Mouse (Mus musculus) cerebellum, postnatal 36 days (tissue): ENCODE results near the gene Cactin.

Source experiments
- DNase-seq, 2 experiments: peaks; one replicate each; pipeline ENCODE4 v3.0.0; 2021 to 2022; ENCODE audit warnings: mixed read lengths in 2 of 2

Gene Cactin

DNA sequence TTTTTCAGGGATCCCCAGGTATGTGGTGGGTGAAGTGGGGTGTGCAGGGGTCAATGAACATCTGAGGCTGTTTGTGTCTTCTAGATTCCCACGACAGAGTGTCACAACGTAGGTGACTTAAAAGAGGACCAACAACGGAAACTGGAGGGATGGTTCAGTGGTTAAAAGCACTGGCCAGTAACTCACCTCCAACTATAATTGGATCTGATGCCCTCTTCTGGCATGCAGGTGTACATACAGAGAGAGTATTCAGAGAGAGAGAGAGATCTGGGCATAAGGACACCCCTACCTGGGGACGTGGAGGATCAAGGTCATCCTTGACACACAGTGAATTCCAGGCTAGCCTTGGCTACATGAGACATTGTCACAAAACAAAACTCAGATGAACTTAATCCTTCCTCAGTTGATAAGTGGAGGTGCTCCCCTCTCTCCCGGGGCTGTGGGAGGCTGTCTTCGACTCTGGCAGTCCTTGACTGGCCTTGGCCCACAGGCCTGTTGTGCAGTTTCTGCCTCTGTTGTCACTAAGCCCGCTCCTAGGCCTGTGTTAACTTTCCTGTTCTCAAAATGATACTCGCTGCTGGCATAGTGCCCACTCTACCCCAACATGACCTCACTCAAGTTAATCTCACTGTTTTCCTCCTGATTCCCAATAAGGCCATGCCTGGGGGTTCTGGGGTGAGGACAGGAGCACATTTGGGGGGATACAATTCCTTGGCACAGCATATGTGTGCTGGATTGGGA, 23.7 kb downstream of the Cactin start:
- no peak for DNase-seq

- no peak for DNase-seq
These were observed 24.2 kb downstream of the Cactin start for GRCm38 (mm10) chr10:81345162-81345534.

DNA sequence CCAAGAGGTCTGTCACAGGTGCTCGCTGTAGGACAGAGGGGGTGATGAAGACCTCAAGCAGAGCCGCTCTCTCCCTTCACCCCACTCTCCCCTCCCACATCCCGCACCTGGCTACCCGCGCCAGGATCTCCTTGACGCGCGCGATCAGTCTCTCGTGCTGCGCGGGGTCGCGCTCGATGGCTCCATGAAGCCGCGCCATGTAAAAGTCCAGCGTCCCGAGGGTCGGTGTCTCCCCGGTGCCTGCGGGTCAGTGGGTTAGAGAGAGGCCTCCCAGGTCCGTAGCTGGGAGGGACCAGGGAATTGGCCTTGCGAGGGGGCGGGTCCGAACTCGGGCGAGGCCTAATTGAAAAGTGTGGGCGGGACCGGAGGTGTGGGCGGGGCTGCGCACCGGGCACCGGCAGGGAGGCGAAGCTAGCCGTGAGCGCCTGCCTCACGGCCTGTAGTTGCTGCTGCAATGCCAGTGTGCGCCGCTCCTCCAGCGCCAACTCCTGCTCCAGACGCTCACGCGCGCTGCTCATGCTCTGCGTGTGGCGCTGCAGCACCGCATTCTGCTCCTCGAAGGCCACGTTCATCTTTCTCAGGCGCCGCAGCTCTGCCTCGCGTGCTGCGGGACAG, 25.7 kb downstream of the Cactin start:
- DNase-seq = no peak

DNA sequence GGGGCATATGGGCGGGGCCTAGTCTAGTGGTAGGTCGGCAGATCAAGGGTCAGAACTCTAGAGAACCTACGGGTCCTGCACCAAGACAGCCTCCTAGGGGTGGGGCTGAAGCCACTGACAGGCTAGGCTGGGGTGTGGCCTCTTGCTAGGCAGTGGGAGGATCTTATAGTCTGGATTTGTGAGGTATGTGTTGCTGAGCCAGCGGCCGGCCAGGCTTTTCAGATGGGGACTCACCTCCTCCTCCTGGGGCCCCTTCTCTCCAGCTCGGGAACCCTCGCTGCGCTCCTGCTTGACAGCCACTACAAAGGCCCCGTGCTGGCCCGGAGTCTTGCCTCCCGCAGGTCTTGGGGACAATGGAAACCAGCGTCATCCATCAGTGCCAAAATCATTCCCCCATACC, 28.2 kb downstream of the Cactin start:
- DNase-seq = no peak

- DNase-seq = no peak
These were observed 29.1 kb downstream of the Cactin start for GRCm38 (mm10) chr10:81349961-81350350.

DNA sequence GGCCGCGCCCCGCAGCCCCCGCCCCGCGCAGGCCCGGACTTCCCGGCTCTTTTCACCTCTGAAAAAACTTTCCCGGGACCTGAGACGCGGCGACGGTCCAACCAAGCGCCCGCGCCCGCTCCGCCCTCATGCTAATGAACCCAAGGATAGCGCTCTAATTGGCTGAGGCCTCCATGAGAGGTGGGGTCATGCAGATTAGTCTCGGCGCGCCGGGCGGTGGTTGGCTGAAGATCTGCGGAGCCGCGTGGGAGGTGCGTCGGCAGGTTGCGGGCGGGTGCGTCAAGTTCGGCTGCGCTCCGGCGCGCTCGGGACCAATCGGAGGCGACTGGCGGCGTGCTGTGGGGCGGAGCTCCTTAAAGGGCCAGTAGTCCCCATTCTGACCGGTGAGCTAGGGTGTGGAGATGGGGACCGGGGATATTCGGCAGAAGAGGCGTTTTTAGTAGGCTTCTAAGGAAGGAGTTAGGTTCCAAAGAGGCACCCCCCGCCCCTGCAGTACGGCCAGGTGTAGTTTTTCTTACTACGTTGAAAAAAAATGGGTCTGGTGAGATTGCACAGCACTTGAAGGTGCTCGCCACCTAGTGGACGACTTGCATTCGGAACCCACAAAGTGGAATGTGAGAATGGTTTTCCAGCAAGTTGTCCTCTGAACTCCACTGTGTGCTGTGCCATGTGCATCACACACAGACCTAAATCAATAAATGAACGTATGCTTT, 29.6 kb downstream of the Cactin start, which contains the start of gene Hmg20b:
Gene Hmg20b, minus strand, starts transcription at position 130 of the 713 bp plus-strand sequence.
- peak; percentile 99 to 100 for DNase-seq

GRCm38 (mm10) chr10:81351678-81352291, 30.9 kb downstream of the Cactin start:
- DNase-seq = no peak

DNA sequence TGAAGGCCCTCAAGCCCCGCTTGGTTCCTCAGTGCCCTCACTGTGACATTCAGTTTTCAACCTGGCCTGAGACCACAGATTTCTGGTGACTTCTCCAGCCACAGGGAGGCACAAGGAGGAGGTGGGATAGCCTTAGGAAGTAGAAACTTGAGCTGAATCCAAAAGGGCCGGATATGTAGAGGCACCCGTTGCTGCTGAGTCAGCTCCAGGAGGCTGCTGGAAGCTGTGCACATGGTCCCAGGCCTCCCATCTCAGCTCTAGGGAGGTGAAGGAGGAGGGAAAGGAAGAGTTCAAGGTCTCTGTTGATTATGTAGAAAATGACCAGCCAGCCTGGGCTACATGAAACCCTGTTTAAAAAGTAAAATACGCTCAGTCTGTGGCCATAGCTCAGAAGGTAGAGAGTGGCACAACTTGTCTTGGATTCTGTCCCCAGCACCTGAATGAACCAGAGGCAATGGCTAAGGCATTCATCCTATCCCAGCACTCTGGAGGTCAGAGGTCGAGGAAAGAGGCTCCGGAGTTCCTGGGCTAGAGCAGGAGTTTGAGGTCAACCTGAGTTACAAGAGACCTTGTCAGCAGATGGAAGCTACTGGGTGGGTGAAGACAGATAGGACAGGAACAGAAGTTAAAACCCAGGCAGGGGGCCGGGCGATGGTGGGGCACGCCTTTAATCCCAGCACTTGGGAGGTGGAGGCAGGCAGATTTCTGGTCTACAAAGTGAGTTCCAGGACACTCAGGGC, 34.0 kb downstream of the Cactin start:
- no peak for DNase-seq

DNA sequence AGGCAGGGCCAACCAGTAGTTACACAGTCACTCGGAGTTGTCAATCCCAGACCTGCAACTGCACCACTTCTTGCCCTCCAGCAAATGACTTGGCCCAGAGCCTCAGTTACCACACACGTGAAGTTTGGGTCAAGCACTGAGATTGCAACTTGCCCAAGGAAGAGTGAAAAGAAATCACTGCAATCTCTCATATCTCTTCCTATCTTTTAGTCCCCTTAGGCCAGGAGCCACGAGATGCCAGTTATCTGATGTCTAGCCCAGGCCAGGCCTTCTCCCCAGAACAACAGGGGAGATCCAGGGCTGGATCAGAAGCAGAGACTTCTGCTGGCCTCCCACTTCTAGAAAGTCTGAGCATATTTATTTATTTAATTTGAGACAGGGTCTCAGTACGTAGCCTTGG, 34.6 kb downstream of the Cactin start:
- DNase-seq = no peak

DNA sequence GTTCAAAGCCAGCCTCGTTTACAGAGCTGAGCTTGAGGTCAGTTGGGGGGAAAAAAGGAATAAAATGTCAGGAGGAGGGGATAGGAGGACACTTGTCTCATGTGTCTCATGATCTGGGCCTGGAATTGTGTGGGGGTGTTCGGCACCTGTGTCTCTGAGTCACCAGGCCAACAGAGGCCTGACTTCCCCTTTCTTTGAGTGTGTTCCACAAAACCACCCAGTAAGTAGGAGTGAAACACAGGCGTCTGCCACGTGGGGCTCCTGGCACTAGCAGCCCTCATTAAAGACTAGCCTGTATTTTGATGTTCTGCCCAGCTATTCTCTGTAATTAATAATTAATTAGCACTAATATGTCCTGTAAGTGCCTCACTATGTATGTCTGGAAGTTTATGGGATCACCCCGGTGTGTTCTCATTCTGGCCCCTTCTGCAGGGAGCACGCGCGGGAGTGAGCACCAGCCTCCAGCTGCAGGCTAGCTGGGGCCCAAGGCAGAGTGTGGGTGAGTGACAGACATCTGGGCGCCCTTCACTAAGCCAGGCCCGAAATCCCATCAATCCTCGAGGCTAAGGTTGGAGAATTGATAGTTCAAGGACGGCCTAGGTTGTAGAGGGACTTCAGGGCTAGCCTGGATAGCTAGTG, 35.6 kb downstream of the Cactin start:
- DNase-seq = no peak

GRCm38 (mm10) chr10:81356991-81357844, 36.3 kb downstream of the Cactin start, which contains the start of gene Mfsd12:
TSS of gene Mfsd12 (plus strand) at chr10:81357491.
- DNase-seq = peak; percentile 91 to 93

DNA sequence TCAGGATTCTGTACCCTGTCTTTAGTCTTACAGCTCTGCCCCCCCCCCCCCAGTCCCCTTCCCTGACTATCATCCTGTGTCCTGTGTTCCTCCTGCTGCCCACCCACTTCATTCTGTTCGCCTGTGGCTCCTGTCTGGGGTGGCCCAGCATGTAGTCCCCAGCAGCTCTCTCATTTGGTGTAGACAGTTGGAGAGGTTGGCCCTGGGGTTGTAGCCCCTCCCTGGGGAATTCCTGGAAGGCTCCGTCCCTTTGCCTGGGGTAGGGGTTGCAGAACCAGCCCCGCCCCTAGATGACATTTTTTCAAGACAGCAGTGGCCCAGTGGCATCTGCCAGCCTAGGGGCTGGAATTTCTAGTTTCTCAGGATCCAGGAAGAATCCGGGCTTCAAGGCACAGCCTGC, 37.3 kb downstream of the Cactin start:
- no peak for DNase-seq

- no peak for DNase-seq
These were observed 37.9 kb downstream of the Cactin start for GRCm38 (mm10) chr10:81358841-81359240.

GRCm38 (mm10) chr10:81360721-81361120, 39.8 kb downstream of the Cactin start:
- DNase-seq = no peak

DNA sequence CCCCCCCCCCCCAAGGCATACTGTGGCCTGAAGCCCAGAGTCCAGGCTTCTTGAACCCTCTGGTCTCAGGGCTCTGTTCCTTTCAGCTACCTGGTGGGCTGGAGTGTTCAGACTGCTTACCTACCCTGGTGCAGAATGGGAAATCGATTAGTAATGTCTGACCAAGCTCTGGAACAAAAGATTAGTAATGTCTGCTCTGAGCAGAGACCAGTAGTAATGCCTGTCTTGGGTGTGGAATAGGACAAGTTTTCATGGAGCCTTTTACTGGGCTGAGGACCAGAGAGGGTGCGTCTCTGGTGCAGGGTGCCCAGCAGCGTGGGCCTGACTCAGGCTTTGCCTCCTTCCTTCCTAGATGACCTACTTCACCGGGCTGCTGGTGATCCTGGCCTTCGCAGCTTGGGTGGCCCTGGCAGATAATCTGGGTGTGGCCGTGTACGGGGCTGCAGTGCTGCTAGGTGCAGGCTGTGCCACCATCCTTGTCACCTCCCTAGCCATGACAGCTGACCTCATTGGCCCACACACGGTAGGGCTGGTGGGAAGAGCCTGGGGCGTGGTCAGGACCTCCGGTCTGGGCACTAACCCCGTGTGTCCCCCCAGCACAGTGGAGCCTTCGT, 41.5 kb downstream of the Cactin start:
- DNase-seq = no peak

DNA sequence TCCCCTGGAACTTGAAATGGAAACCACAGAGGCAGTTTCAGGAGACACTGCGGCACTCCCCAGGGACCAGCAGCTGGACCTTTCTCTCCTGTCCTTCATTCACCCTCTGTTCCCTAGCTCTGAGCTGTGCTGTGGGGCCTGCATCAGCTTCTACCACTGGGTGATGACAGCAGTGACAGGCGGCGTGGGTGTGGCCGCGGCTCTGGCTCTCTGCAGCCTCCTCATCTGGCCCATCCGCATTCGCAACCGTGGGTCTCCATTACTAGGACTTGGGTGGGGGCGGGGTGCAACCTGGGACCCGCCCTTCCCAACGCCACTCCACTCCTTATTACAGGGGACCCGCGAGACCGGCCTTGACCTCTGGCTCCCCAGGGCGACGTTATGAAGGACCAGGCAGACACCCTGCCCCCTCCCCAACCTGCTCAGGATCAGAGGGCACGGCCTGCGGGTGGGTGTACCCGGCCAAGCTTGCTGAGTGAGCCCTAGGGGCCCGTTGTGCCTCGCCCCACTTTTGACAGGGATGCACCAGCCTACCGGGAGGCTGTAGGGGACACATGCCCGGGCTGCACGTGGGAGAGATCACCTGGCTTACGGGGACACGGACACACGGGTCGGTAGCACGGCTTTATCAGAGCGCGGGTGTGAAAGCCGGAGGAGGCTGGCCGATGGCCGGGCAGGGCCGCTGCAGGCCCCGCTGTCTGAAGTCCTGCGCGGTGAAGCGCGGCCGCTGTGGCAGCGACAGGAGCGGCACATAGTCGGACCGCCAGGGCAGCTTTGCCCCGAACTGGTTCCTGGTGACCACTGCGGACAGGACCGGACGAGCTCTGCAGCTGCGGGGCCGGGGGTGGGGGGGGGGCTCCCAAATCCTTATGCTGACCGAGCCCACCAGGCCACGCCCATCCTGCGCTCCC, 42.8 kb downstream of the Cactin start:
- no peak for DNase-seq

DNA sequence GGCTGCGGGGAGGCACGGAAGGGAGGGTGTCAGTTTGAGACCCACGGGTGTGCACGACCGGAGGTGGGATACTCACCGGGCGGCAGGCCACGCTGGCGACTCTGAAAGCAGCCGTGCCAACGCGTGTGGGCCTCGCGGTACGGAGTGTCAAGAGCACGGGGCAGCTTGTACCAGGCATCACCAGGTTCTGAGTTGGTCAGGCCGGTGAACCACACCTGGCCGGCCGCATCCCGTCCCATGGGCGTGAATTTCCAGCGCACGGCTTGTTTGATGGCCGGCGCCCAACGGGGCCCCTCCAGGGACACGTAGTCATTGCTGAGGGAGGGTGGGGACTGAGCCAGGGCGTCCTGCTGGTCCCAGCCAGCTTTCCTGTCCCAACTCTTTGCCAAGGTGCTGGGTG, 43.8 kb downstream of the Cactin start:
- DNase-seq = no peak

GRCm38 (mm10) chr10:81365073-81365472, 44.2 kb downstream of the Cactin start:
- no peak for DNase-seq

GRCm38 (mm10) chr10:81365672-81366476, 45.0 kb downstream of the Cactin start, which contains the start of gene 4930404N11Rik:
TSS of gene 4930404N11Rik (minus strand) at chr10:81365816.
- no peak for DNase-seq
